Mouse (Mus musculus): ENCODE results near the gene Enkd1.

Enkd1 gene

DNA sequence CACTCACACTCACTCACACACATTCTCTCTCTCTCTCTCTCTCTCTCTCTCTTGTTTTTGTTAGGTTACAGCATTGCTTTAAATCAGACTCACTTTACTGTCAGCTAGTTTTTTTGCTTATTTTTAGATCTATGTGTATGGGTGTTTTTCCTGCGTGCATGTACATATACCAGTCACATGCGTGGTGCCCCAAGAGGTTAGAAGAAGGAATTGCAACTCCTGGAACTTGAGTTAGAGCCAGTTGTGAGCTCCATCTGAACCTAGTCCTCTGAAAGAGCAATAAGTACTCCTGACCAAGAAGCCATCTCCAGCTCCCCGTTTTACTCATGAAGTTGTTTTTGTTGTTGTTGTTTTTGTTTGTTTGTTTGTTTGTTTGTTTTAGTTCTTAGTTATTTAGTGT lies 46.8 kb downstream of the Enkd1 start:
- in situ Hi-C loops (cut with MboI, MseI): no loop called here

DNA sequence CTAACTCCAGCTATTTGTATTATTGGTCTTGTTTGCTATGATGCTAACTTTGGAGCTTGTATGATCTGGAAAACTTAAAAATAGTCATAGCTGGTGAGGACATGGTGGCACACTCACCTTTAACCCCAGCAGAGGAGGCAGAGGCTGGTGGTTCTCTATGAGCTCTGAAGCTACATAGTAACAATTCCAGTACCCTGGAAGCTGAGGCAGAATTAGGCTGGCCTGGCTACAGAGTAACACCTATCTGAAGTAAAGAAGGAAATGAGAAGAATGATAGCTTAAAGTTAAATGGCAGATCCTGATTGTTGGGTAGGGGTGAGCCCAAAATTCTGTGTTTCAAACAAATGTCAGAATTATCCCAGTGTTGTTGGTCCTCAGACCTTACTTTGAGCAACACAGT lies 50.4 kb downstream of the Enkd1 start:
- in situ Hi-C loops (cut with MboI, MseI): no loop called here
